Mouse (Mus musculus): ENCODE measurements around the gene Nfatc2.

Nfatc2 gene

DNA sequence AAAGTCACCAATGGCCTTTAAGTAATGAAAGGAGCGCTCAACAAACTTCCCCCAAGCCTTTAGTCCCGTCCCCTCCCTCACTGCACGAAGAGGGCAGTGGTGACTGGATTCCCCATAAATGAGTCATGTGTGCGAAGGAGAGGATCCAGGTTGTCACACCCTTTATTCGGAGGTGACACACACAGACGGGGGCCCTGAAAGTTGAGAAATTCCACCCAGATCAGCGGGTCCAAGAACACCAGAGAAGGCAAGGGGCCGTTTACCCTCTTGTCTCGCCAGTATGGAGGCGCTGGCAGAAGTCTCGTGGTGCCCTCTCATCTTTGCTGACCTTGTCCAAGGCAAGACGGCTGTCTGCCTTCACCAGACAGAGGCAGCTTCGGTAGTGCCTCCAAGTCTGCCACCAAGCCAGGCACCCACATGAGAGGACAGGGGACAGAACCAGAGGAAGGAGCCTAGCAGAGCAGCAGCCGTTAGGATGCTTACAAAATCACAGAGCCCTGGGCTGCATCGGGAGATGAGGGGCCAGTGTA is 21.8 kb downstream of the Nfatc2 start:
- DNase-seq (ENCODE audit: low read depth in 1 of 2, low spot score in 2 of 2), result no peak

DNA sequence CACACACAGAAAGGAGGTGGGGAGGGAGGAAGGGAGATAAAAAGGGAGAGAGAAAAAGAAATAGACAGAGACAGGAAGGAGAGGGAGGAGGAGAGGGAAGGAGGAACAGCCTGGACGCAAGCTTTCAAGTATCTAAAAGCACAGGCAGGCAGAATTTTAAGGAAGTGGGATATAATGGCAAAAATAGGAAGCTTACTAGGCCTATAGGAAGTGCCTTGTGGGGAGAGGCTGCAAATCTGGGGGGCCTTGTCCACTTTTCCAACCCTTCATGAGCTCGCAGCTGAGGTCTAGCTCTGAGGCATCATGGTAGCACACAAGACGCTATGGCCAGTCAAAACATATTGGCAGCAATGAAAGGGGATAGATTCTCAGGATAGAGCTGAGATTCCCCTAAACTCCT is 22.3 kb downstream of the Nfatc2 start:
- no peak for DNase-seq (ENCODE audit: low read depth in 1 of 2, low spot score in 2 of 2)

DNA sequence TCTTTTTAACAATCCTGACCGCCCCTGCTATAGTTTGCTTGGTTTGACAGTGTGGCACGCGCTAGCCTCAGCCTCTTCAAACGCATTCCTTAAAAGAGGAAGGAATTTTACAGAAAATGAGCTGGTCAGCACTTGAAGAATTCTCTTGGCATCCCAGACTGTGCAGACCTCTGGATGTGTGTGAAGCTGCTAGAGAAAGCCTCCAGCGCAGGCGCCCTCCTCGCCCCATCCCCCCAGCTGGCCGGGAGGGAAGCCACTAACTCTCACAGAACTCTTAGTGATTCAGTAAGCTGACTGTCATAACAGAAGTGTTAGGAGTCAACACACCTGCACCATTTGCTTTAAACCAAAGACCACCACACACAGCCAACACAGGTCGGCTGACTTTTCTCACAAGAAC is 23.3 kb downstream of the Nfatc2 start:
- no peak for DNase-seq (ENCODE audit: low read depth in 1 of 2, low spot score in 2 of 2)

DNA sequence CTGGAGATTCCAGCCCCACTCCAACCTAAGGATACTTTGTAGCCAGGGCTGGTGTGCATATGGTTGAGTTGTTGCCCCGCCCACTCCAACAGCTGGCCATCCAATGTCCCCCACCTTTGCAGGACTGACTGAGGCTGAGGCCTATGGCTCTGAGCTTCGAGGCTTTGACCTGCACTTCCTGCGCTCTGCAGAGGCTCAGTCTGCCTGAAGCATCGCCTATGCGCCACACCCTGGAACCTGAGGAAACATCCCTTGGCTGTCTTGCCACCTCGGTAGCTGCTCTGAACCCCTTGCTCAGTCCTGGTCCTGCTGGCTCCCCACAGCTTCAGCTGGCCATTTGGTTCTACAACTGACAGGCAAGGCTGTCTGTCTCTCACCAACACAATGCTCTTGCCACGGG is 24.1 kb downstream of the Nfatc2 start:
- no peak for DNase-seq (ENCODE audit: low read depth in 1 of 2, low spot score in 2 of 2)

DNA sequence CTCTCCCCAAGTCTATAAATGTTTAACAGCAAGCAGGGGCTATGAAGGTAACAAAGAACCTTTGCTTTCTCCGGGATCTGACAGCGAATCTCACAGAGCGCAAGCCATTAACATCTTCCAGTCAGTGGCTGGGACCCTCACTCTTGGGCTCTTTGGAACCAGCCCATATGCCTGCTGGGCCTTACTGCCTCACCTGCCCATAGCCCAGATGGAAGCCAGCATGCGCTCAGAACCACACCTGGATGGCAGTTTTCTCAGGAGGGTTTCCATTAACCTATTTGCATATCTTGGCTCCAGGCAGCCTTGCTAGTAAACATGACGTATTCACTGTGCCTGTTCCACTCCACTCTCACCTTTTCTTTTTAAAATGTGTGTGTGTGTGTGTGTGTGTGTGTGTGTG is 25.6 kb downstream of the Nfatc2 start:
- no peak for DNase-seq (ENCODE audit: low read depth in 1 of 2, low spot score in 2 of 2)

DNA sequence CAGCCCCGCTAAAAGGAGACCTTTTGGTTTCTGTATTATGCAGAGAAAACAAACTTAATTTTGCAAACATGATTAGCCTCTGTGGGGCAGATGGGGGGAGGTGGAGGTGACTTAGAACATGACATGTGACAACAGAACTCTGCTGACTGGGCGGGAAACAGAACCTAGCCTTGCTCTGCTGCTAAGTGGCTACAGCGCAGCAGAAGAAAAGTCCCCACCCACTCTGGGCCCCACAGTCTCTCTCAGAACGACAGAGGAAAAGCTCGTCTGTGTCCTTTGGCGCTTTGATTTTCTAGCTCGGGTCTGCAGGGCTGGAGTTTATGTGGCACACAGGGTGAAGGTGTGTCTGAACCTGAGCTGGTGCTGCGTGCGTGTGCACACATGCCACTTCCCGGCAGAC is 26.5 kb downstream of the Nfatc2 start:
- no peak for DNase-seq (ENCODE audit: low read depth in 1 of 2, low spot score in 2 of 2)

DNA sequence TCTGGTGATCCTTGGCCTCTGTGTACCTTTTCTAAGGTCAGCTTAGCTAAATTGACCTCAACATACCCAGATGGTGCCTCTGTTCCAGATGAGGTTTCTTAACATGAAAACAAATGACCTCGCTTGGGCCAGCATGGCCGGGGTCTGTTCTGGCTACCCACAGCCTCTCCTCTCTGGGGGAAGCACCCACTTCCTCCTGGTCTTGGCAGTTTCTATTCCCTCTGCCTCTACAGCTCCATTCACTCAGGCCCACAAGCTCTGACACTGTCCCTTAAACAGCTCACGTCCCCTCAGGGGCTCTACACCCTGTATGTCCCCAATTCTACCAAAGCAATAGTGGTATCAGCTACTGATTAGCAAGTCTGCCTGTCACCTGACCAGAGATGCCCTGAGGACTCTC is 27.6 kb downstream of the Nfatc2 start:
- no peak for DNase-seq (ENCODE audit: low read depth in 1 of 2, low spot score in 2 of 2)

DNA sequence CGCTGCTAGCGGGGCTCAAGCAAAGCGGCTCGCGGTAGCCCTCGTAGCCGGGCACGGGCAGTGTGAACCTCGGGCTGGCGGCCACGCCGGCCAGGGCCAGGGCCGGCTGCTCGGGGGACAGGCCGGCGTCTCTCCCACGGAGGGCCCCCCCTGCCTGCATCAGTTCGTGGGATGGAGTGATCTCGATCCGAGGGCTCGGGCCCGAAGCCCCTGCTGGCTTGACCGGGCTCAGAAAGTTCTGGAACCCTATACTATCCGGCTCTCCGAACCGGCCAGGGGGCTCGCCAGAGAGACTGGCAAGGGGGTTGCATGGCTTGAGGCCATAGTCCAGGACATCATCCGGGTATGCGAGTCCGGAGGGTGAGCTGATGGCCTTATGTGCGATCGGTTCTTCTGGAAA is 30.2 kb downstream of the Nfatc2 start:
- no peak for DNase-seq (ENCODE audit: low read depth in 1 of 2, low spot score in 2 of 2)

DNA sequence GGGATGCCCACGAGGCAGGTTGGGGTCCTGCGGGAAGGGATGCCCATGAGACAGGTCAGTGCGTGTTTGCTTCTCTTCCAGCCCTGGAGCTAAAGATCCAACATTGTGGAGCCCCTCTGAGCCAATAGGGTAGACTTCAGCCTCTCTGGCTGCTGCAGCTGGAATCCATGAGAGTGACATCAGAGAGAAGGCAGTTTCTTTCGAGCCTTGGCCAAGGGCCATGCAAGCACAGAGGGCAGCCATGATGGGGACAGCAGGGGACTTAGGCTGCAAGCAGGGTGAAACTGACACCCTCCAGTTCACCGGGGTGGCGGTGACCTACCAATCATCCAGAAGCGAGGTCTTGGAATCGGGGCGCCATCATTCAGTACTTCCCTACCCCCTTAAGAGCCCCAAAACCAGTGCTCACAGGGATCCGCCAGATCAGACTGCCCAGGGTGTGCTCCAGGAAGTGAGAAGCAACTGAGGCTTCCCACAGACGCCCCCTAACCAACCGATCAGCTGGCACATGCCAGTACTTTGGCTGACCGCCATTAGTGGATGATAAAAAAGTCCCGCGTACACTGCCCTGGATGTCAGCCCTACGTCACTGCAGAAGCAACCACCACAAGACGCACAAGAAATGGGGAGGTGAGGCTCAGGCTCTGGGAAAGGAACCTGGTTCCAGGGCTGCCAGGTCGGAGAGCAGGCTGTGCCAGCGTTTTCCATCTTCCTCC is 35.8 kb downstream of the Nfatc2 start:
- DNase-seq (ENCODE audit: low read depth in 1 of 2, low spot score in 2 of 2), result no peak

DNA sequence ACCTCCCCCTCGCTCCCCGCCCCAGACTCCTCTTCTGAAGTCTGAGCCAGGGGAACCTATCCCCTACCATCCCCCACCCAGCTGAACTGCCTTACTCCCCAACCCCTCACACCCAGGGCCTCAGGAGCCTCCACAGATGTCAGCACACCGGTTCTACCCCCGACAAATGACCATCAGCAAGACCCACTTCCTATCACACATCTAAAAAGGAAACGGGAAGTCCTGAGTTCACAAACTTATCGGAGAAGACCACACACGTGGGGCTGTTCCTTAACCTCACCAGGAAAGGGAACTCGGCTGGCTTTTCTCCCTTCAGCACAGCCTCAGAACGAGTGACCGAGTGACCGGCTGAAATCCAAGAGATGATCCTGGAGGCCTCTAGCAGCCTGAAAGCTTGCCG is 38.3 kb downstream of the Nfatc2 start:
- DNase-seq (ENCODE audit: low read depth in 1 of 2, low spot score in 2 of 2), result peak in 1 of 2 experiments; percentile 32

DNA sequence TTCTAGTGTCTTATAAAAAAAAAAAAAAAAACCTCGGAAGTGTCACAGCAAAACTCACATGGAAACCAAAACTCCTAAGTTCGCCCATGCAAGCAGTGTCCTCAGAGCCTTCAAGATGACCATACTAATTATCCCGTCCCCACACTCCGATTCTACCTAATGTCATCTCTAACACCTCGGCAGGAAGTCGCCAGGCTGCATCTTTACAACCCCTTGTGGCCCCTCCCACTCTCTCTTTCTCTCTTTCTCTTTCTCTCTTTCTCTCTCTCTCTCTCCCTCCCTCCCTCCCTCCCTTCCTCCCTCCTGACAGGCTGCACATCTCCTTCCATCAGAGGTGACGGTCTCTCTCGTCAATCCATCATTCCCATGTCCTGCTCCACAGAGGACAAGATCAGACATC is 44.4 kb downstream of the Nfatc2 start:
- no peak for DNase-seq (ENCODE audit: low read depth in 1 of 2, low spot score in 2 of 2)

DNA sequence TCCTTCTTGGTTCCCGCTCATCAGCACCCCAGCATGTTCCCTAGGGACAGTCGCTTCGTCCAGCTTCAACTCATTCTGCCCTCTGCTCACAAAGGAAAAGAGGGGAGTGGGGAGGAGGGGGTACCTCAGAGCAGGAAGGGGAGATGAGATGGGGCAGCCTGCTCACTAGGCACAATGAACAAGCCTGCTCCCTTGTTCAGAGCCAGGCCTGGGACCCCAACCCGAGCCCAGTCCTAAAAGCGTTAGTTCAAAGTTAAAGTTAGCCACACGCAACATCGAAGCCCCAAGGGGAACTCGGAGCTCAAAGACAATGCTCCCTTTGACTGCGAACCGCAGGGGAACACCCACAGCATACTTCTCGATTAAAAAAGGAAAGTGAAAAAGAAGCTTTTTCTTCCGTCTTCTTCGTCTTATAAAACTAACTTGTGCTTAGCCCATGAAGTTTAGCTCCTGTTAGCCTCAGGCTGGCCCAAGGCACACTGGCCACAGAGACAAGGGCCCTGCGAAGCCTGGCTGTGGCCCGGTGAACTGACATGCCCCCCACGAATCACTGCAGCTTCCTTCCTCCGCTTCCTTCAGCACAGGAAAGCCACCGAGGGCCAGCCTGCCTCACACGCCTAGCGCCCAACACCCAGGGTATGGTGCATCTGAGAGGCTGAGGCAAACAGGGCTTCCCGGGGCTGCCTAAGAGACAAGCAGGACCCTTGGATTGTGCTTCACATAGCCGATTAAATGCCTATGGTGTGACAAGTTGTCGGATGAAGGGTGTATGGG is 45.4 kb downstream of the Nfatc2 start:
- DNase-seq (ENCODE audit: low read depth in 1 of 2, low spot score in 2 of 2), result no peak

DNA sequence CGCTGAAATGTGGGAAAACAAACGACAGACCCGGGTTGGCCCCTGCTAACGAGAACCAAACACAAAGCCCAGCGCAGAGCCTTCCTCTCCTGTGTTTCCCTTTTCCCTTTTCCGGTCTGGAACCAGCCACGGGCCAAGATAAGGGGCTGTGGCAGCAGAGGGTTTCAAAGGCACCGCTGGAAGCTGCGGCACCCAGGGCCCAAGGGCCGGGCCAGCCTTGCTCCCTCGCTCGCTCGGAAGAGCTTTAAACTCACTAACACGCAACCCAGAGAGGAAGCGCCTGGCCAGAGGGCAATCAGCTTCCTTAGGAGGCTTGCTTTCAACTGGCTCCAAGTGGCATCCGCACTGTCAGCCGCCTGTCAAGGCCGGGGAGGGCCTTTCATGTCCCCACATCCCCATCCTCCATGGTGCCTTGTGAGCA is 47.9 kb downstream of the Nfatc2 start:
- DNase-seq (ENCODE audit: low read depth in 1 of 2, low spot score in 2 of 2), result no peak

DNA sequence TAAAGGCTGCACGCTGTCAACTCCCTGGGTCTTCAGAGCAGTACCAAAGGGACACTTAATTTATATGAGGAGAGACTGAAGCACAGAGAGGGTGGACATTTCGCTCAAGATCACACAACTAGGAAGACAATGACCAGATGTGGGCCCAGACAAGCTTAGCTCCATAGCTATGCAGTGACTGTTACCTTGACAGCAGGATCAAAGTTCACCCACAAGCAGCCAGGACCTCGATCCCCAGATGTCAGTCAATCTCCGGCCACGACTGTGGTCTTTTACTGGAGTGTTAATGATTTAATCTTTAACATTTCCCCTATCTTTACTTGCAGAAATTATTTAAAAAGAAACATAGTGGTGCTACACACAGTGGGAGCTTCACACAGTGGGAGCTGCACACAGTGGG is 49.1 kb downstream of the Nfatc2 start:
- no peak for DNase-seq (ENCODE audit: low read depth in 1 of 2, low spot score in 2 of 2)

DNA sequence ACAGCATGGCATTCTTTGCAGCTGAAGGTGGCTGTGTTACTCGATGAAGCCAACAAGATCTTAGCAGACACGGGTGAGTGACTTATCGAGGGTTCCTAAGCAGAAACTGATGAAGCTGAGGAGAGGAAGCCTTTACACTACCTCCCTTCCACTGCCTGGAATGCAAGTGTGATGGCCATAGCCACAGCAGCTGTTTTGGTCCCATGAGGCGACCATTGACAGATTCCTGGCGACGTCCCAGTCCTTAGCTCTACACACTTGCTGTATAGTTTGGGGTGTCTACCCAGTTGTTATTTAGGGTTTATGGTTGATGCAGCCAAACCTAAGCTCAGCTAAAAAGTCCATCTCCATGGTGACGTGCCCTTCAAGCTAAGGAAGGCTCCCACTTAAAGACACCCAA is 50.2 kb downstream of the Nfatc2 start:
- DNase-seq (ENCODE audit: low read depth in 1 of 2, low spot score in 2 of 2), result no peak

DNA sequence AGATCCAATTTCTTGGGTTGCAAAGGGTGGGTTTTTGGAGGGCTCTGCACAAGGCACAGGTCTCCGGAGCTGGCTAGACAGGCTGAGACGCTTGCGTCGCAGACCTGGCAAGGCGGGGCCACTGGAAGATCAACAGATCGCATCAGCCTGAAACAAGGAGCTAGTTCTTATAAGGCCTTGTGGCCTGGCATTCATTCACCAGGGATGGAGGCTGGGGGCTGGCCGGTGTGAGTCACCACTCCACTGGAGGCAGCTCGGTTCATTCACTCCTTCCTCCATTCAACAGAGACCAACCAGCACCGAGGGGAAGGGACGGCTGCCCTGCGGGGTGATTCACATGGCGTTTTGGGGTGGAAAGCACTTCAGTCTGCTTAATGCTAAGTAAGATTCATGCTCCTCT is 52.1 kb downstream of the Nfatc2 start:
- DNase-seq (ENCODE audit: low read depth in 1 of 2, low spot score in 2 of 2), result no peak

DNA sequence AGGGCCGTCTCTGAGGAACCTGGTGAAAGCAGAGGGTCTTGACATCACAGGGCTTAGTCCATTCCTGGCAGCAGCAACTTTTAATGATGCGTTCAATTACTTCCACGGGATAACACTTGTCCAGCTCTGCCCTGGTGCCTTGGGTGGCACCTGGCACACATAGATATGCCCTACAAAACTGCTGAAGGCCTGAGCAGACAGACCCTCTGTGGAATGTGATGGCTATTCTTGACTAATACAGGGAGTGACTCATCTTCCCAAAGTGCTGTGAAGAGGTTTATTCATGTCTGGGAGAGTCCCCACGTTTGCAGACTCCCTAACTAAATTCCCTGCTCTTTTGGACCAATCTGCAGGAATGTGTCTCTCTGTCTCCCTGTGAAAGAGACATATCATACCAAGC is 53.4 kb downstream of the Nfatc2 start:
- no peak for DNase-seq (ENCODE audit: low read depth in 1 of 2, low spot score in 2 of 2)

DNA sequence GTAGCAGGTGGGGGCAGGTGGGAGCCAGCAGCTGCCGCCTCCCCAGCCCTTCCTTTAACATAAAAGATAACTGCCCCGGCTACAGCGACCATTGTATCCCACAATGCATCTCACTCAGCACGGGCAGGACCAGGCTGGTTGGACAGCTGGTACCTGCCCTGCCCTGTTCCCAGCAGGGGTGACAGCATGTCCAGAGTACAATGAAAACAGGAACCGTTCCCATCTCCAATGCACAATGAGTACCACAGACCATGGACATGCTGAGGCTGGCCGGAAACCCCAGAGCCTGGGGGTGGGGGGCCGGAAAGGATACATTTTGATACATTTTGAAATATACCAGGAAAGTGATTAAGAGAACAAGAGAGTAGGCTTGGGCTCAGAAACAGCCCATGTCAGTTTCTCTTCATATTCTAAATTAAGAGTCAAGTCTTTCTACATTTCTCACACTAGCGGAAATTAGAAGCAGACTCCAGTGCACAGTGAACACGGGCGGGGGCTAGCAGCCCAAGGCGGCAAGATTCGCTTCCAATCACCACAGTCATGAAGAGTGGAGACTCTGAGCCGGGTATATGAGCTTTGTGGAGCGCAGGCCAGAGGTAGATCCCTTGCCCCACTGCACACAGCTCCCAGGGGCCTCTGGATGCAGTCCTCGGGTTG is 55.4 kb downstream of the Nfatc2 start:
- DNase-seq (ENCODE audit: low read depth in 1 of 2, low spot score in 2 of 2), result no peak

DNA sequence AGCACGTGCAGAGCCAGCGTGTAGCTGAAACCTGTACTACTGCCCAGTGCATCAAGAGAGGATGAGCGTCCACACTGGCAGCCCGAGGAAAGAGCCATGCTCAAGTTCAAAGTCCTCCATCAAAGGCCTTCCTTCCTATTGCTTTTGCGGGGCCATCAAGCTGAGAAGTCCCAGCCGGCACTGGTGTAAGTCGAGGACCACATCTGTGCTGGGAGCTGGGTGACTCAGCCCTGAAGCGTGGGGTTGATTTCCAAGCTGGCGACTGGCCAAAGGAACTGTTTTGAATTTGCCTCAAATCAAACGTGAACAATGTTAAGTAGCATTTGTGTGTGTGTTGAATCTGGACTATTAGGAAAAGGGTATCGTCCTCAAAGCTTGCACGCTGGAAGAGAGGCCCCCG is 57.4 kb downstream of the Nfatc2 start:
- no peak for DNase-seq (ENCODE audit: low read depth in 1 of 2, low spot score in 2 of 2)

DNA sequence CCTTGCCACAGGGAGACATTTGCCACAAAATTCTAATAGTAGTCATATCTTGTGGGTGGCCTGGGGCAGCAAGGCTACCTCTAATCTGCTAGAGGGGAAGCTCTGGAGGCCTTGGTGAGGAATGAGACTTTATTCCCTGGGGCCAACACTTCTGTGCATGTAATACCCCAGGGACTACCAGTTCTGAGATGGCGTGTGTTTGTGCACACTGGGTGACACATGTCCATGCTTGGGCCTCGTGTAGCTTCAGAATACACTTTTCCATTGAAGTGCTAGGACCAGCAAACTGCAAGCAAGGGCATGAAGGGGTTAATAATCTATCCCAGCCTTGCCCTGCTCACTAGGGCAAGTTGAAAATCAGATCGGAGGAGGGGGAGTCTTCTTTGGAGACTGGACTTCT is 58.4 kb downstream of the Nfatc2 start:
- DNase-seq (ENCODE audit: low read depth in 1 of 2, low spot score in 2 of 2), result no peak

DNA sequence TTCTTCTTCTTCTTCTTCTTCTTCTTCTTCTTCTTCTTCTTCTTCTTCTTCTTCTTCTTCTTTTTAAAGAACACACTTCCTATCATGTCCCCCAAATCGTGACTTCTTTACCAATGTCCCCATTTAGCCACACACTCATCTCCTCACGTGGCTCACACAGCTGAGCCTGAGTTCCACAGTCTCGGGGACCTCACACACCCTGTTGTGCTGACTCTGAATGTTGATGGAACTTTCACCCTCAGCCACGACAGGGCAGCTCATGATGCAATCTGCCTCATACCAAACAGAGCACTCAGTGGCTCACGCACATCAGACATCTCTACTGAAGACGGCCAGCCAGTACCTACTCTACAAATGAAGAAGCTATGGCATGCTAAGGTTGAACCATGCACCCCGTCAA is 60.2 kb downstream of the Nfatc2 start:
- DNase-seq (ENCODE audit: low read depth in 1 of 2, low spot score in 2 of 2), result no peak

DNA sequence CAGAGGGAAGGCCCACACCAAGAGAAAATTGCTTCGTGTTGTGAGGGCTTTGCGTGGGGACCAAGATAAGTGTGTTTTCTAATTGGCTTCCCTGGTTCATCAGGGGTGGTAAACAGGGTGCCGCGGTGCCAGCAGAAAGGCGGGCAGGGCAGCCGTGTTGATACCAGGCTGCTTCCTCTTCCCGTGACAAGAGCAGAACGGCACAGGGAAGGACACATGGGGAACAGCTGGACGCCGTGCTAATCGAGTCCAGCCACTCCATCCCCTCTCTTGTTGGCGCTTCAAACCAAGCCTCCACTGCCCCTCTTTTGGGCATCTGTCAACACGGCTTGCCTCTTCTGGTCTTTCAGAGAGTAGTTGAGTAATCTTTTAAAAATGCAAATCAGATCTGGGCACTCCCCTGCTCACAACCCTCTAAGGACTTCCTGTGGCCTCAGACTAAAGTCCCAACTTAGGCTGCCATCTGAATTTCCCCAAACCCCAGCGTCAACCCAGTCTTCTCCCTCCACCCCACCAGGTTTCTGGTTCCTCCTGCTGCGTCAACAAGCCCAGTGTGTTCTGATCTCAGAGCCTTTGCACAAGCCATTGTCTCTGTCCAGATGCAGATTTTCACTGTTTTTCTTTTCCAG is 61.7 kb downstream of the Nfatc2 start:
- DNase-seq (ENCODE audit: low read depth in 1 of 2, low spot score in 2 of 2), result peak in 1 of 2 experiments; percentile 24

Measured in monocyte, adult 2 months (primary cell).